Mouse (Mus musculus) CH12.LX (cell line): Measurements from ENCODE around the gene Fkbp15. TPM values are rescaled to one million over a fixed set of nuclear protein-coding genes. Genes with fewer than 3 reads are reported as not detected.

Source experiments
- DNase-seq: peaks from one replicate; pipeline ENCODE4 v3.0.0-alpha.2; 2013; ENCODE audit errors: extremely low read depth
- H3K27ac ChIP-seq: 2 replicates; pipeline ENCODE4 v1.5.1; 2012; ENCODE audit warnings: low read depth, mild to moderate bottlenecking, control low read depth, moderate library complexity; ENCODE audit not compliant: insufficient read depth
- H3K27me3 ChIP-seq: replicated peaks from 2 replicates; pipeline ENCODE3; 2012; ENCODE audit warnings: inconsistent platforms
- H3K36me3 ChIP-seq, 2 experiments: replicated peaks in 1 of 2; 2 replicates each; pipeline versions ENCODE3 to v1.6.1; 2012; ENCODE audit warnings: inconsistent platforms in 1 of 2, low read length in 1 of 2, mild to moderate bottlenecking in 1 of 2, mixed read lengths in 1 of 2, moderate library complexity in 1 of 2; ENCODE audit not compliant: control insufficient read depth in 1 of 2, insufficient read depth in 1 of 2
- H3K4me1 ChIP-seq, 2 experiments: 2 replicates each; pipeline ENCODE4 v1.6.1; 2012; ENCODE audit warnings: inconsistent platforms in 1 of 2, moderate library complexity in 1 of 2; ENCODE audit not compliant: insufficient read depth in 2 of 2, control insufficient read depth in 1 of 2
- H3K4me2 ChIP-seq: 2 replicates; pipeline ENCODE4 v1.6.1; 2012; ENCODE audit warnings: low read depth, mild to moderate bottlenecking, control low read depth; ENCODE audit not compliant: poor library complexity, insufficient read depth, severe bottlenecking
- H3K4me3 ChIP-seq, 3 experiments: fragments of 150-350 bp in 1 of 3; sonication (generic) in 1 of 3; replicated peaks in 1 of 3; 2 replicates each; pipeline versions ENCODE3 to v1.5.1; 2011 to 2012; ENCODE audit warnings: low read depth in 2 of 3, low read length in 2 of 3, mild to moderate bottlenecking in 2 of 3, moderate library complexity in 2 of 3, control low read depth in 1 of 3, improper control_type of control experiment in 1 of 3, inconsistent platforms in 1 of 3, mixed read lengths in 1 of 3; ENCODE audit not compliant: poor library complexity in 1 of 3
- H3K79me2 ChIP-seq: replicated peaks from 2 replicates; pipeline ENCODE4 v1.6.1; 2012; ENCODE audit warnings: mild to moderate bottlenecking, moderate library complexity; ENCODE audit not compliant: control insufficient read depth, poor library complexity, insufficient read depth, severe bottlenecking; ENCODE audit errors: extremely low read depth
- H3K9ac ChIP-seq: 2 replicates; pipeline ENCODE4 v1.6.1; 2012; ENCODE audit warnings: low read depth, mild to moderate bottlenecking, control low read depth, moderate library complexity; ENCODE audit not compliant: insufficient read depth
- H3K9me3 ChIP-seq: replicated peaks from 2 replicates; pipeline ENCODE3; 2012; ENCODE audit warnings: low read length, inconsistent platforms, mixed read lengths
- BHLHE40 ChIP-seq: IDR thresholded peaks from 2 replicates; pipeline ENCODE4 v1.6.1; 2011; ENCODE audit warnings: mild to moderate bottlenecking, low read depth, low read length, improper control_type of control experiment
- CHD1 ChIP-seq: IDR thresholded peaks from 2 replicates; pipeline ENCODE4 v1.6.1; 2012; ENCODE audit warnings: low read depth, low read length, improper control_type of control experiment, inconsistent platforms
- E2F4 ChIP-seq: IDR thresholded peaks from 2 replicates; pipeline ENCODE4 v1.6.1; 2011; ENCODE audit warnings: low read depth, low read length, improper control_type of control experiment; ENCODE audit not compliant: insufficient replicate concordance
- ELF1 ChIP-seq: IDR thresholded peaks from 2 replicates; pipeline ENCODE4 v1.6.1; 2014; ENCODE audit warnings: low read depth, mild to moderate bottlenecking, inconsistent platforms, low read length, improper control_type of control experiment
- EP300 ChIP-seq: IDR thresholded peaks from 2 replicates; pipeline ENCODE4 v1.6.1; 2011; ENCODE audit warnings: low read length, improper control_type of control experiment
- ETS1 ChIP-seq: conservative IDR thresholded peaks from 2 replicates; pipeline ENCODE4 v1.6.1; 2012; ENCODE audit warnings: low read depth, mild to moderate bottlenecking, inconsistent platforms, low read length, improper control_type of control experiment, moderate library complexity
- IRF4 ChIP-seq: IDR thresholded peaks from 2 replicates; pipeline ENCODE4 v1.6.1; 2014; ENCODE audit warnings: low read depth, mild to moderate bottlenecking, inconsistent platforms, low read length, improper control_type of control experiment
- JUN ChIP-seq: IDR thresholded peaks from 2 replicates; pipeline ENCODE4 v1.6.1; 2011; ENCODE audit warnings: low read depth, mild to moderate bottlenecking, low read length, improper control_type of control experiment, moderate library complexity; ENCODE audit not compliant: insufficient read depth
- JUND ChIP-seq: conservative IDR thresholded peaks from 2 replicates; pipeline ENCODE4 v1.6.1; 2011; ENCODE audit warnings: low read depth, low read length, improper control_type of control experiment
- KAT2A ChIP-seq: IDR thresholded peaks from 2 replicates; pipeline ENCODE4 v1.6.1; 2012; ENCODE audit warnings: low read length, improper control_type of control experiment, inconsistent platforms; ENCODE audit not compliant: insufficient replicate concordance
- MEF2A ChIP-seq: IDR thresholded peaks from 2 replicates; pipeline ENCODE4 v1.6.1; 2014; ENCODE audit warnings: low read depth, mild to moderate bottlenecking, inconsistent platforms, low read length, improper control_type of control experiment, borderline replicate concordance
- MXI1 ChIP-seq: IDR thresholded peaks from 2 replicates; pipeline ENCODE4 v1.6.1; 2011; ENCODE audit warnings: mild to moderate bottlenecking, low read depth, low read length, improper control_type of control experiment
- MYC ChIP-seq: IDR thresholded peaks from 2 replicates; pipeline ENCODE4 v1.6.1; 2011; ENCODE audit warnings: low read depth, mild to moderate bottlenecking, improper control_type of control experiment, low read length
- NELFE ChIP-seq: IDR thresholded peaks from 2 replicates; pipeline ENCODE4 v1.6.1; 2011; ENCODE audit warnings: low read depth, low read length, improper control_type of control experiment
- POLR2A ChIP-seq: IDR thresholded peaks from 2 replicates; pipeline ENCODE4 v1.6.1; 2011; ENCODE audit warnings: low read depth, mild to moderate bottlenecking, improper control_type of control experiment, low read length
- POLR2AphosphoS2 ChIP-seq: IDR thresholded peaks from 2 replicates; pipeline ENCODE4 v1.6.1; 2011; ENCODE audit warnings: low read depth, low read length, improper control_type of control experiment
- RAD21 ChIP-seq: IDR thresholded peaks from 2 replicates; pipeline ENCODE4 v1.6.1; 2011; ENCODE audit warnings: low read depth, mild to moderate bottlenecking, low read length, improper control_type of control experiment, moderate library complexity
- RCOR1 ChIP-seq: conservative IDR thresholded peaks from 2 replicates; pipeline ENCODE4 v1.6.1; 2012; ENCODE audit warnings: low read depth, mild to moderate bottlenecking, inconsistent platforms, low read length, improper control_type of control experiment
- SMC3 ChIP-seq: IDR thresholded peaks from 2 replicates; pipeline ENCODE4 v1.6.1; 2011; ENCODE audit warnings: low read depth, low read length, improper control_type of control experiment
- TBP ChIP-seq: conservative IDR thresholded peaks from 2 replicates; pipeline ENCODE4 v1.6.1; 2011; ENCODE audit warnings: low read depth, low read length, improper control_type of control experiment
- UBTF ChIP-seq: IDR thresholded peaks from 2 replicates; pipeline ENCODE4 v1.6.1; 2012; ENCODE audit warnings: low read depth, mild to moderate bottlenecking, inconsistent platforms, low read length, improper control_type of control experiment, moderate library complexity
- USF1 ChIP-seq: IDR thresholded peaks from 2 replicates; pipeline ENCODE4 v1.6.1; 2014; ENCODE audit warnings: low read depth, mild to moderate bottlenecking, inconsistent platforms, low read length, improper control_type of control experiment
- USF2 ChIP-seq: conservative IDR thresholded peaks from 2 replicates; pipeline ENCODE4 v1.6.1; 2011; ENCODE audit warnings: low read depth, low read length, improper control_type of control experiment
- ZC3H11A ChIP-seq: IDR thresholded peaks from 2 replicates; pipeline ENCODE4 v1.6.1; 2012; ENCODE audit warnings: low read depth, mild to moderate bottlenecking, inconsistent platforms, low read length, improper control_type of control experiment
- dilution Hi-C: fragments of 300-500 bp; cut with MboI; formaldehyde crosslinking; loops from 2 replicates; pipeline ENCODE4 v1.14.3; 2020; ENCODE audit warnings: low sequenced_read_pairs; ENCODE audit not compliant: extremely low pct_unique_long_range_greater_than_20kb, extremely low pct_ligation_motif_present
- in situ Hi-C: fragments of 300-500 bp; cut with MboI; formaldehyde crosslinking; loops from 3 replicates; pipeline ENCODE4 v1.14.3; 2019; ENCODE audit warnings: low sequenced_read_pairs, low pct_ligation_motif_present, low pct_unique_long_range_greater_than_20kb, mixed read lengths
- polyA plus RNA-seq: library from polyadenylated mRNA; unstranded; fragments of >175 nt; gene quantifications from 2 replicates; pipeline ENCODE4 v1.2.1, GENCODE M21; 2012; ENCODE audit warnings: low read depth; ENCODE audit not compliant: insufficient read length
- total RNA-seq, 2 experiments: library from RNA; depleted of rRNA; stranded (reverse); fragments of 300-350 nt in 1 of 2; fragments of >200 nt in 1 of 2; gene quantifications; 2 replicates each; pipeline ENCODE4 v1.2.3; 2012 to 2014

Gene Fkbp15
- total and polyA plus RNA-seq, 3 experiments = 24.0 to 35.1 (median 30.4) TPM

GRCm38 (mm10) chr4:62312821-62313220 lies 47.5 kb downstream of the Fkbp15 start:
- no peak for TF ChIP-seq RCOR1
- TF ChIP-seq MEF2A = no peak
- no peak for TF ChIP-seq ETS1
- TF ChIP-seq IRF4 = no peak
- no peak for TF ChIP-seq ELF1
- TF ChIP-seq USF1 = no peak
- TF ChIP-seq EP300 = no peak; the same call in 1 of the 2 replicates
- TF ChIP-seq E2F4 = no peak
- TF ChIP-seq MYC = no peak
- TF ChIP-seq JUN = no peak
- H3K4me1 ChIP-seq = peaks cover 5 to 45% of the 10 kb centered on the region in 2 experiments; a peak in 3 of 4 replicates
- H3K4me2 ChIP-seq = no peak overlapping the region
- no peak overlapping the region for H3K27ac ChIP-seq
- no peaks in the 10 kb centered on the region for H3K27me3 ChIP-seq
- no peak overlapping the region for H3K9ac ChIP-seq
- in situ Hi-C loops = no loop called here
- no peak for DNase-seq
- H3K9me3 ChIP-seq = no peaks in the 10 kb centered on the region
- no peak overlapping the region for H3K4me3 ChIP-seq
- no peaks in the 10 kb centered on the region for H3K79me2 ChIP-seq
- dilution Hi-C loops = no loop called here
- H3K36me3 ChIP-seq = peaks cover 33 to 64% of the 10 kb centered on the region in 2 experiments

- no peak for DNase-seq
- no peaks in the 10 kb centered on the region for H3K27me3 ChIP-seq
- TF ChIP-seq POLR2AphosphoS2 = no peak
- no peak overlapping the region for H3K9ac ChIP-seq
- H3K27ac ChIP-seq = no peak overlapping the region
- H3K4me3 ChIP-seq = no peak overlapping the region
- no peak overlapping the region for H3K4me2 ChIP-seq
- H3K36me3 ChIP-seq = peaks cover 56 to 73% of the 10 kb centered on the region in 2 experiments
- dilution Hi-C loops = no loop called here
- no peaks in the 10 kb centered on the region for H3K9me3 ChIP-seq
- H3K79me2 ChIP-seq = no peaks in the 10 kb centered on the region
- H3K4me1 ChIP-seq = peaks cover 0 to 17% of the 10 kb centered on the region in 2 experiments; a peak in 2 of 4 replicates
- in situ Hi-C loops = no loop called here
Measured at GRCm38 (mm10) chr4:62308406-62308805, 51.9 kb downstream of the Fkbp15 start.

DNA sequence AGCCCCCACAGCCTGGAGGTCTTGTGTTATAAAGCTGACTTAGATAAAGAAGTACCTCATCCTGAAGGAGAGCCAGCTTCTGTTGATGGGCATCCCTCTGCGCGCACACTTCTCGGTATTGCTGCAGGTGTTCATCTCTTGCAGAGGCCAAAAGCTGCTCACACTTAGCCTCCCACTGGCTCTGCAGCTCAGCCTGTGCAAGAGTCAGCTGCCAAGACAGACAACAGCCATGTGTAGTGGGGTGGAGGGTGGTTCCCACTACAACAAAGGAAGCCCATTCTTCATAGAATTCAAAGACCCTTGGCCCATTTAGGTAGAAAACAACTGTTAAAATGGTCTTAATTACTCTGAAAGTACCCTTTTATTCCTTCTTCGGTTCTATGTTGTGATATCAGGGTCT lies 53.5 kb downstream of the Fkbp15 start:
- TF ChIP-seq E2F4 (no peak), MXI1 (no peak), JUND (no peak), ZC3H11A (no peak), SMC3 (no peak), TBP (no peak), BHLHE40 (no peak), RCOR1 (no peak), USF2 (no peak), KAT2A (no peak), RAD21 (no peak), MYC (no peak), UBTF (no peak), NELFE (no peak), POLR2A (no peak), CHD1 (no peak), ELF1 (no peak)
- Histone ChIP-seq H3K4me3 (no peak overlapping the region), H3K4me2 (no peak overlapping the region), H3K79me2 (no peaks in the 10 kb centered on the region), H3K27ac (no peak overlapping the region), H3K27me3 (no peaks in the 10 kb centered on the region), H3K9me3 (no peaks in the 10 kb centered on the region), H3K36me3 (peaks cover 60 to 78% of the 10 kb centered on the region in 2 experiments), H3K9ac (no peak overlapping the region), H3K4me1 (peaks cover 0 to 6% of the 10 kb centered on the region in 2 experiments; a peak in 1 of 4 replicates)
- dilution Hi-C loops (no loop called here), in situ Hi-C loops (no loop called here)
- DNase-seq = no peak
